Mouse (Mus musculus): ENCODE results near the gene Plxna1. TPM values are rescaled to one million over a fixed set of nuclear protein-coding genes. Genes with fewer than 3 reads are reported as not detected.

Plxna1 gene
- polyA plus RNA-seq (2014; fragmentation: Nextera tagmentation; extraction: Ambion mirVana), result 8.9 and 9.9 TPM in 2 replicates

DNA sequence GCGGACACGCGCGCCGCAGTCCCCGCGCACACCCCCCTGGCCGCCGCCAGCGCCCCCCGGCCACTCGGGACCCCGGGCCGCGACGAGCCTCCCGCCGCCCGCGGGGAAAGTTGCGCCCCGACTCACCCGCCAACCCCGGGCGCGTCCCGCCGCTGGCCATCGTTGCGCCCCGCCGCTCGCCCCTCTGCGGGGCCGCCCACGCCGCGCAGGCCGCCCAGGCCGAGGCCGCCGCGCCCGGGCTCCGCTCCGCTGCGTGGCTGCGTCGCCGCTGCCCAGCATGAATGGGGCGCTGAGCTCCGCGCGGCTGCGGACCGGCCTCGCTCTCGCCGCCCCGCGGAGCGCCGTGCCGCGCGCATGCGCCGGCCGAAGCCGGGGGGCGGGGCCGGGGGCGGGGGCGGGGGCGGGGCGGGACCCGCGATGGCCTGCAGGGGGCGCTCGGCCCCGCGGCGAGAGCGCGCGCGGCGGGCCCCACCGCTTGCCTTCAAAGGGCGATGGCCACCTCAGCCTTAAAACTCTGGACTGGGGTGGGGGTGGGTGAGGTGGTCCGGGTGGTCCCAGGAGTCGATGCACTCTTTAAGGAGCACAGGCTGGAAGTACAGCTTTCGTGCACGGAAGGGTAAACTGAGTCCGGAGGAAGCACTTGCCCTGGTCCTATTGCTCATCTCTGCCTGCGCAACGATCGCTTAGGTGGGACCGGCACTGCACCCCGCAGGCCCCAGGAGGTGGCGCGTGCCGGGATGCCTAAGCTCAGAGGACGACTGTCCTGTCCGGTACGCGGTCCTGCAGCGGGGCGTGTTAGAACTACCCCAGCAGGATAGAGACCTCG, at the start of gene Plxna1:
Gene Plxna1, minus strand, starts transcription at position 340 of the 826 bp plus-strand sequence.
- ATAC-seq (replicated peaks; ENCODE audit: insufficient number of reproducible peaks, low FRiP score, low TSS enrichment), result peak; percentile 62
- no peaks in the 10 kb centered on the region for H3K36me3 ChIP-seq (ENCODE audit: control insufficient read depth, insufficient read depth, low read length)
- H3K4me3 ChIP-seq (ENCODE audit: low read depth, low read length), result peak within 1 kb of the TSS; percentile 94
- WGBS (ENCODE audit: insufficient replicate concordance), result under 1% methylated on average over 79 of the region's 110 CpGs
- peaks cover 27% of the 10 kb centered on the region for H3K4me1 ChIP-seq (ENCODE audit: control insufficient read depth, insufficient read depth, low read length)
- 0 out of 2 replicates have a peak, but pooled peaks cover 8% of the 10 kb centered on the region for H3K27me3 ChIP-seq (ENCODE audit: control insufficient read depth, insufficient read depth, low read length)
- no peaks in the 10 kb centered on the region for H3K9me3 ChIP-seq (replicated peaks; ENCODE audit: control insufficient read depth, low read length)
- H3K27ac ChIP-seq (ENCODE audit: low read depth, low read length), result peak within 1 kb of the TSS; percentile 50
- peak within 1 kb of the TSS; percentile 94 for H3K9ac ChIP-seq (ENCODE audit: low read depth, low read length)
- peak within 1 kb of the TSS; percentile 93 for H3K4me2 ChIP-seq

- Histone ChIP-seq H3K27ac (ENCODE audit: low read depth, low read length) (no peak overlapping the region), H3K27me3 (ENCODE audit: control insufficient read depth, insufficient read depth, low read length) (no peaks in the 10 kb centered on the region), H3K9ac (ENCODE audit: low read depth, low read length) (no peak overlapping the region), H3K4me3 (ENCODE audit: low read depth, low read length) (no peak overlapping the region), H3K4me2 (no peak overlapping the region), H3K4me1 (ENCODE audit: control insufficient read depth, insufficient read depth, low read length) (peaks cover 12% of the 10 kb centered on the region; the same call in 1 of the 2 replicates), H3K9me3 (replicated peaks; ENCODE audit: control insufficient read depth, low read length) (no peaks in the 10 kb centered on the region), H3K36me3 (ENCODE audit: control insufficient read depth, insufficient read depth, low read length) (no peaks in the 10 kb centered on the region)
- WGBS (ENCODE audit: insufficient replicate concordance), result 80% methylated on average over 1 of the region's 1 CpGs
- no peak for ATAC-seq (replicated peaks; ENCODE audit: insufficient number of reproducible peaks, low FRiP score, low TSS enrichment)
Observed at GRCm38 (mm10) chr6:89409041-89409440, 46.6 kb upstream of the Plxna1 start.

DNA sequence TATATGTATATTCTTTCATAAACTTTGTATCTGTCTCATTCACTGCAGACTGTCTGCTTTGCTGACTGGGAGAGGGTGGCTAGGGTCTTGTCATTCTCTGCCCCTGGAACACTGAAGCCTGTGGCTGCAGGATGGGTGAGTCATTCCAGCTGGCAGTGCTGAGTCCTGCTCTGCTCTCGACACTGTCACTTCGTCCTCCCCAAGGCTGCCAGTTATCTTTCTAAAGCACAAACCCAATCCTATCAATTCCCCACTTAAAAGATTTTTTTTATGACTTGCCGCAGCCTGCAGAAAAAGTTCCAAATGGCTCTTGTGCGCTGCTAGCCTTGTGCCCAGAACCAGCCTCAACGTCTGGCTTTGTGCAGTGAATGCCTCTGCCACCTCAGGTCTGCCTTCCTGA, 45.8 kb upstream of the Plxna1 start:
- H3K9ac ChIP-seq (ENCODE audit: low read depth, low read length), result no peak overlapping the region
- no peak for ATAC-seq (replicated peaks; ENCODE audit: insufficient number of reproducible peaks, low FRiP score, low TSS enrichment)
- H3K4me1 ChIP-seq (ENCODE audit: control insufficient read depth, insufficient read depth, low read length), result peaks cover 5% of the 10 kb centered on the region; the same call in 1 of the 2 replicates
- H3K4me3 ChIP-seq (ENCODE audit: low read depth, low read length), result no peak overlapping the region
- H3K9me3 ChIP-seq (replicated peaks; ENCODE audit: control insufficient read depth, low read length), result no peaks in the 10 kb centered on the region
- WGBS (ENCODE audit: insufficient replicate concordance), result 47% methylated on average over 5 of the region's 5 CpGs
- H3K4me2 ChIP-seq, result no peak overlapping the region
- H3K36me3 ChIP-seq (ENCODE audit: control insufficient read depth, insufficient read depth, low read length), result no peaks in the 10 kb centered on the region
- no peaks in the 10 kb centered on the region for H3K27me3 ChIP-seq (ENCODE audit: control insufficient read depth, insufficient read depth, low read length)
- no peak overlapping the region for H3K27ac ChIP-seq (ENCODE audit: low read depth, low read length)

GRCm38 (mm10) chr6:89407247-89407889, 44.9 kb upstream of the Plxna1 start:
- Histone ChIP-seq H3K9me3 (replicated peaks; ENCODE audit: control insufficient read depth, low read length) (no peaks in the 10 kb centered on the region), H3K4me3 (ENCODE audit: low read depth, low read length) (no peak overlapping the region), H3K27me3 (ENCODE audit: control insufficient read depth, insufficient read depth, low read length) (no peaks in the 10 kb centered on the region), H3K4me2 (no peak overlapping the region), H3K4me1 (ENCODE audit: control insufficient read depth, insufficient read depth, low read length) (peaks cover 3% of the 10 kb centered on the region; the same call in 1 of the 2 replicates), H3K36me3 (ENCODE audit: control insufficient read depth, insufficient read depth, low read length) (no peaks in the 10 kb centered on the region), H3K9ac (ENCODE audit: low read depth, low read length) (no peak overlapping the region), H3K27ac (ENCODE audit: low read depth, low read length) (no peak overlapping the region)
- no peak for ATAC-seq (replicated peaks; ENCODE audit: insufficient number of reproducible peaks, low FRiP score, low TSS enrichment)
- WGBS (ENCODE audit: insufficient replicate concordance), result 70% methylated on average over 3 of the region's 3 CpGs

GRCm38 (mm10) chr6:89404964-89405363, 42.5 kb upstream of the Plxna1 start:
- H3K9ac ChIP-seq (ENCODE audit: low read depth, low read length), result no peak overlapping the region
- no peak overlapping the region for H3K4me3 ChIP-seq (ENCODE audit: low read depth, low read length)
- no peaks in the 10 kb centered on the region for H3K27me3 ChIP-seq (ENCODE audit: control insufficient read depth, insufficient read depth, low read length)
- no peaks in the 10 kb centered on the region for H3K9me3 ChIP-seq (replicated peaks; ENCODE audit: control insufficient read depth, low read length)
- H3K4me2 ChIP-seq, result no peak overlapping the region
- H3K4me1 ChIP-seq (ENCODE audit: control insufficient read depth, insufficient read depth, low read length), result peaks cover 3% of the 10 kb centered on the region; the same call in 1 of the 2 replicates
- no peak overlapping the region for H3K27ac ChIP-seq (ENCODE audit: low read depth, low read length)
- 86% methylated on average over 2 of the region's 2 CpGs for WGBS (ENCODE audit: insufficient replicate concordance)
- H3K36me3 ChIP-seq (ENCODE audit: control insufficient read depth, insufficient read depth, low read length), result no peaks in the 10 kb centered on the region
- ATAC-seq (replicated peaks; ENCODE audit: insufficient number of reproducible peaks, low FRiP score, low TSS enrichment), result no peak

DNA sequence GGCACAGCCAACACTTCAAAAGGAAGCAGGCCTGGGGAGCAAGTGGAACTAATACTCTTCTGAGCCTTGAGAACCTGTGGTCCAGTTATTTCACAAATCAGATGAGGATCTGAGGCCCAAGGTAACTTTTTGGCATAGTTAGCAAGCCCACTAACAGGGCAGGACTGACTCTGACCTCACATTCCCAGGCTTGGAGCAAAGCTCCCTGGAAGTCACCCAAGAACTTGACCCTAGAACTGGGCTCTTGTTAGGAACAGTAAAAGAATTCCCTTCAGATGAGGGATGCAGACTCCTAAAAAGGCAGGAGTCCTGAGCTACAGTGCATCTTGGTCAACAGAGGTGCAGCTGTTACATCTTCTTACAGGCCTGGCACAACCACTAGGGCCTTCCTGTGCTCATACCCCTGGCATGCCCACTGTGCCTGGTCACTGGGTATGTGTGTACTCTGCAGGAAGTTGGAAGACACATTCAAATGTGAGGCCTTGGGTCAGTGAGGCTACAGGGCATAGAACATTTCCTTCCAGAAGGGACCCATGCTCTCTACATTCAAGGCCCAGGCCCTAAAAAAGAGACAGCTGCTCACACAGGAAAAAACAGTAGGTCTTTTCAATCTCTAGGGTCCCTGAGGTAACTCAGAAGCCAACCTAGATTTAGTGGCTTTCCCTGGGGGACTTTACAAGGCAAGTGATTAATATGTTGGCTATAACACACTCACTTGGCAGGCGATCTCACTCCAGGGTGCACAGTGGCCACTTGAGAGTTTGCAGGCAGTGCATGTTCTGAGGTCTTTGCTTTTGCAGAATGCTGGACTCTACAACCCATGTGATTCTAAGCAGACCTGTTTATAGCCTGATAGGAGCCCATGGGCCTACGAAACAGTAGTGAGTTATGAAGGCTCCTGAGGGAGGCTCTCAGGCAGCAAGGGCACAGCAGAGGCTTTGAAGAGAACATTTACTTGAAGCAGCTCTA, 41.1 kb upstream of the Plxna1 start:
- Histone ChIP-seq H3K4me1 (ENCODE audit: control insufficient read depth, insufficient read depth, low read length) (no peaks in the 10 kb centered on the region), H3K27ac (ENCODE audit: low read depth, low read length) (no peak overlapping the region), H3K9me3 (replicated peaks; ENCODE audit: control insufficient read depth, low read length) (no peaks in the 10 kb centered on the region), H3K4me3 (ENCODE audit: low read depth, low read length) (no peak overlapping the region), H3K4me2 (no peak overlapping the region), H3K9ac (ENCODE audit: low read depth, low read length) (no peak overlapping the region), H3K27me3 (ENCODE audit: control insufficient read depth, insufficient read depth, low read length) (no peaks in the 10 kb centered on the region), H3K36me3 (ENCODE audit: control insufficient read depth, insufficient read depth, low read length) (no peaks in the 10 kb centered on the region)
- ATAC-seq (replicated peaks; ENCODE audit: insufficient number of reproducible peaks, low FRiP score, low TSS enrichment), result no peak
- WGBS (ENCODE audit: insufficient replicate concordance), result 64% methylated on average over 2 of the region's 2 CpGs

DNA sequence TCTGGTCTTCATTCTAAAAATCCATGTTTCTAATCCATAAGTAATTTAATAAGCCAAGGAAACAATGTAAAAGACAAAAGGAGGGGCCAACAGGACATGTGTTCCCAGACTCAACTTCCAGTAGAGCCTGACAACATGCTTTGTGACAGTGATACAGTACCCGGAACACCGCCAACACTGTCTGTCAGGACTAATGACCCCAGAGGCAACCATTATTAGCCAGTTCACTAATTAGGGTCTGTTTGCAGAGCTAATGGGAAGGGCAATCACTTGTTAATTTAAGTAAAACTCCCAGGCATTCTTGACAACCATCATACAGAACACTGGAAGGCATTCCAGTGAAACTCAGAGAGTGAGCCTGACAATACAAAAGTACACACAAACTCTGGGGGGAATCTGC, 40.0 kb upstream of the Plxna1 start:
- H3K4me3 ChIP-seq (ENCODE audit: low read depth, low read length), result no peak overlapping the region
- no peaks in the 10 kb centered on the region for H3K36me3 ChIP-seq (ENCODE audit: control insufficient read depth, insufficient read depth, low read length)
- H3K9me3 ChIP-seq (replicated peaks; ENCODE audit: control insufficient read depth, low read length), result no peaks in the 10 kb centered on the region
- H3K27ac ChIP-seq (ENCODE audit: low read depth, low read length), result no peak overlapping the region
- H3K27me3 ChIP-seq (ENCODE audit: control insufficient read depth, insufficient read depth, low read length), result no peaks in the 10 kb centered on the region
- 89% methylated on average over 2 of the region's 2 CpGs for WGBS (ENCODE audit: insufficient replicate concordance)
- ATAC-seq (replicated peaks; ENCODE audit: insufficient number of reproducible peaks, low FRiP score, low TSS enrichment), result no peak
- no peak overlapping the region for H3K9ac ChIP-seq (ENCODE audit: low read depth, low read length)
- peaks cover 2% of the 10 kb centered on the region; the same call in 1 of the 2 replicates for H3K4me1 ChIP-seq (ENCODE audit: control insufficient read depth, insufficient read depth, low read length)
- H3K4me2 ChIP-seq, result no peak overlapping the region

DNA sequence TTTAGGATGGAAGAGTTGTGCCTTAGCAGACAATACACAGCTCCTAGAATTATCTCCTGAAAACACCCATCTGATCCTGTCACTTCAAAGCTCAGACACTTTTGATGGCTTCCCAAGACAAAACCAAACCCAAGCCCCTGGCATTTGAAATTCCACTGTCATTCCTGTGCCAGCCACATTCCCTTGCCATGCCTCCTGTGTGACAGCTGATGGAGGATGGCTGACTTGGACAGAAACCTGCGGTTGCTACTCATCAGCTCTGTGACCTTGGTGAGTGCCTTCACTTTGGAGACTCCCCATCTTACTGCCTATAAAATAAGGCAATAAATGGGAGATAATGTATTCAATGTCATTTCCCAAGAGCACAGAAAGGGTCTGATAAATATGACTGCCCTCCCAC, 37.1 kb upstream of the Plxna1 start:
- Histone ChIP-seq H3K27ac (ENCODE audit: low read depth, low read length) (no peak overlapping the region), H3K27me3 (ENCODE audit: control insufficient read depth, insufficient read depth, low read length) (no peaks in the 10 kb centered on the region), H3K4me1 (ENCODE audit: control insufficient read depth, insufficient read depth, low read length) (peaks cover 2% of the 10 kb centered on the region; the same call in 1 of the 2 replicates), H3K9me3 (replicated peaks; ENCODE audit: control insufficient read depth, low read length) (no peaks in the 10 kb centered on the region), H3K36me3 (ENCODE audit: control insufficient read depth, insufficient read depth, low read length) (no peaks in the 10 kb centered on the region), H3K4me3 (ENCODE audit: low read depth, low read length) (no peak overlapping the region), H3K9ac (ENCODE audit: low read depth, low read length) (no peak overlapping the region), H3K4me2 (no peak overlapping the region)
- no peak for ATAC-seq (replicated peaks; ENCODE audit: insufficient number of reproducible peaks, low FRiP score, low TSS enrichment)
- WGBS (ENCODE audit: insufficient replicate concordance), result 89% methylated on average over 1 of the region's 1 CpGs

Measured in heart, embryonic 11.5 days (tissue).